Mouse (Mus musculus) cortical plate, adult 2 months (tissue): ENCODE measurements at regions not wholly inside any gene's neighbourhood (a gene's known extent, or its start where the extent isn't known, plus 50 kb on each side); places are given as distances from the start of the nearest gene placed in this dataset.

Experiments
- CTCF ChIP-seq: fragments of 200-500 bp; IDR thresholded peaks from 2 replicates; pipeline ENCODE4 v1.5.1; 2011; ENCODE audit warnings: mild to moderate bottlenecking, control low read depth, low read length; ENCODE audit not compliant: insufficient read depth; ENCODE audit errors: extremely low read depth
- POLR2A ChIP-seq: fragments of 200-500 bp; IDR thresholded peaks from 2 replicates; pipeline ENCODE4 v1.6.1; 2011; ENCODE audit warnings: mild to moderate bottlenecking, low read length, control low read depth; ENCODE audit not compliant: insufficient read depth; ENCODE audit errors: extremely low read depth

DNA sequence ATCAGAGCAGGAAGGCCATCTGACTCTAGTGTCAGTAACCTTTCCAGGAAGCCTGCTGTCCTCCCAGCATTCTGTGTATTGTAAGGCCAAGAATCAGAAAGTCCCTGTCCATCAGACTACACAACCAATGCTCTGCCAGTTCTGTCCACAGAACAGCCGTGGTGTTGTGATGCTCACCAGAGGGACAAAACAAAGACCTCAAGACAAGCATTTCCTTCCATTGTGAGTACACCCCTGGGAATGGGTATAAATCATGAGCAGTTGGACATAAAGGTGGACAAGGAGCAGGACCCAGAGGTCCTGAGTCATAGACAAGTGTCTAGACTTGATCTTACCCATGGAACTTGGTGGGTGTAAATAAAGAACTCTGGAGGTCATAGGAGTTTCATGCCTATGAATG is 55.9 kb upstream of the Gadd45a start:
- no peak for TF ChIP-seq POLR2A
- no peak for TF ChIP-seq CTCF
